ENCODE assay signal across 17 mouse cellular contexts in the genomic region with DNA sequence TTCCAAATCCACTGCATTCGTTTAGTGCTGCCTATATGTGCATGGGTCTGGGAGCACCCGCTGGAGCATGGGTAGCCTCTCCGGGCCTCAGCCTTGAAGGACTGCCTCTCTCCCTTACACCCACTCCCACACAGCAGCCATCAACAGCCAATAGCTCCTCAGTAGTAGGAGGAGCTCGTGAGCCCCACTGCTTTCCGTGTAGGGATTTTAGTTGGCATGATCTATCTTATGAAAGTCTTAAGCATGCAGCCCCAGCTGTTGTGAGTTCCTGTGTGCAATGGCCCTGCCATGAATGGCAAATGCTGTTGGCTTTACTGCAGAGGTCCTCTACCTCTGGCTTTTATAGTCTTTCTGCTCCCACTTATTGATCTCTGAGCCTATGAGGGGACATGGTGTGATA.
"Had no signal": no experiment of that assay in that cellular context is flagged by ENCODE, and none has a peak within 500 bp of the region (broad histone marks: within the 10 kb centered on the region; RNA-seq: fewer than 3 reads in every experiment).

No protein-coding gene starts in this region.

- DNase-seq: left cerebral cortex, postnatal 4 days; liver; liver, embryonic 13.5 days; liver, postnatal 0 days; lung, adult 18-20 months; lung, adult 2 months; lung, embryonic 14.5 days; lung, postnatal 10 days; lung, postnatal 14 days; lung, postnatal 36 days; lung, postnatal 4 days; midbrain, embryonic 14.5 days had no signal

- ATAC-seq: liver, embryonic 12.5 days; liver, postnatal 0 days; lung, postnatal 0 days; midbrain, embryonic 13.5 days; midbrain, embryonic 15.5 days; midbrain, embryonic 16.5 days had no signal
